Mouse (Mus musculus): ENCODE measurements around the gene Eml6. TPM values are rescaled to one million over a fixed set of nuclear protein-coding genes. Genes with fewer than 3 reads are reported as not detected.

Gene Eml6
- total RNA-seq, 1 experiment from 2014 or later = 4.0 TPM

- 0 out of 4 replicates have a peak, but pooled peaks of 1 of the 2 experiments have one; percentile 8 for ATAC-seq (replicated peaks in 1 of 2; ENCODE audit: insufficient read depth in 1 of 2, low FRiP score in 2 of 2, low TSS enrichment in 1 of 2, low read depth in 1 of 2, poor library complexity in 2 of 2, severe bottlenecking in 2 of 2)
These were observed 216.7 kb downstream of the Eml6 start for GRCm38 (mm10) chr11:29808981-29809589.

GRCm38 (mm10) chr11:29808173-29808980, 217.5 kb downstream of the Eml6 start:
- ATAC-seq (replicated peaks in 1 of 2; ENCODE audit: insufficient read depth in 1 of 2, low FRiP score in 2 of 2, low TSS enrichment in 1 of 2, low read depth in 1 of 2, poor library complexity in 2 of 2, severe bottlenecking in 2 of 2) = peak; percentile 47 to 48; a peak in 3 of 4 replicates

GRCm38 (mm10) chr11:29807325-29807724, 218.5 kb downstream of the Eml6 start:
- no peak for ATAC-seq (replicated peaks in 1 of 2; ENCODE audit: insufficient read depth in 1 of 2, low FRiP score in 2 of 2, low TSS enrichment in 1 of 2, low read depth in 1 of 2, poor library complexity in 2 of 2, severe bottlenecking in 2 of 2)

- peak; percentile 44 to 63; a peak in 2 of 4 replicates for ATAC-seq (replicated peaks in 1 of 2; ENCODE audit: insufficient read depth in 1 of 2, low FRiP score in 2 of 2, low TSS enrichment in 1 of 2, low read depth in 1 of 2, poor library complexity in 2 of 2, severe bottlenecking in 2 of 2)
These were observed 224.1 kb downstream of the Eml6 start for GRCm38 (mm10) chr11:29801432-29802427.

- ATAC-seq (replicated peaks in 1 of 2; ENCODE audit: insufficient read depth in 1 of 2, low FRiP score in 2 of 2, low TSS enrichment in 1 of 2, low read depth in 1 of 2, poor library complexity in 2 of 2, severe bottlenecking in 2 of 2) = no peak
These were observed 226.0 kb downstream of the Eml6 start for GRCm38 (mm10) chr11:29799839-29800238.

- ATAC-seq (replicated peaks in 1 of 2; ENCODE audit: insufficient read depth in 1 of 2, low FRiP score in 2 of 2, low TSS enrichment in 1 of 2, low read depth in 1 of 2, poor library complexity in 2 of 2, severe bottlenecking in 2 of 2) = no peak
These were observed 230.7 kb downstream of the Eml6 start for GRCm38 (mm10) chr11:29795106-29795505.

GRCm38 (mm10) chr11:29794475-29794874, 231.4 kb downstream of the Eml6 start:
- ATAC-seq (replicated peaks in 1 of 2; ENCODE audit: insufficient read depth in 1 of 2, low FRiP score in 2 of 2, low TSS enrichment in 1 of 2, low read depth in 1 of 2, poor library complexity in 2 of 2, severe bottlenecking in 2 of 2) = no peak

GRCm38 (mm10) chr11:29790796-29791195, 235.0 kb downstream of the Eml6 start:
- no peak for ATAC-seq (replicated peaks in 1 of 2; ENCODE audit: insufficient read depth in 1 of 2, low FRiP score in 2 of 2, low TSS enrichment in 1 of 2, low read depth in 1 of 2, poor library complexity in 2 of 2, severe bottlenecking in 2 of 2)

GRCm38 (mm10) chr11:29788921-29789638, 236.8 kb downstream of the Eml6 start:
- ATAC-seq (replicated peaks in 1 of 2; ENCODE audit: insufficient read depth in 1 of 2, low FRiP score in 2 of 2, low TSS enrichment in 1 of 2, low read depth in 1 of 2, poor library complexity in 2 of 2, severe bottlenecking in 2 of 2) = no peak

GRCm38 (mm10) chr11:29788499-29788898, 237.3 kb downstream of the Eml6 start:
- no peak for ATAC-seq (replicated peaks in 1 of 2; ENCODE audit: insufficient read depth in 1 of 2, low FRiP score in 2 of 2, low TSS enrichment in 1 of 2, low read depth in 1 of 2, poor library complexity in 2 of 2, severe bottlenecking in 2 of 2)

- peak in 1 of 2 experiments; percentile 26; a peak in 1 of 4 replicates for ATAC-seq (replicated peaks in 1 of 2; ENCODE audit: insufficient read depth in 1 of 2, low FRiP score in 2 of 2, low TSS enrichment in 1 of 2, low read depth in 1 of 2, poor library complexity in 2 of 2, severe bottlenecking in 2 of 2)
These were observed 238.4 kb downstream of the Eml6 start for GRCm38 (mm10) chr11:29787473-29787872.

GRCm38 (mm10) chr11:29786583-29787219, 239.1 kb downstream of the Eml6 start:
- peak; percentile 57 to 60; a peak in 2 of 4 replicates for ATAC-seq (replicated peaks in 1 of 2; ENCODE audit: insufficient read depth in 1 of 2, low FRiP score in 2 of 2, low TSS enrichment in 1 of 2, low read depth in 1 of 2, poor library complexity in 2 of 2, severe bottlenecking in 2 of 2)

GRCm38 (mm10) chr11:29779409-29780026, 246.3 kb downstream of the Eml6 start:
- ATAC-seq (replicated peaks in 1 of 2; ENCODE audit: insufficient read depth in 1 of 2, low FRiP score in 2 of 2, low TSS enrichment in 1 of 2, low read depth in 1 of 2, poor library complexity in 2 of 2, severe bottlenecking in 2 of 2) = no peak

- no peak for ATAC-seq (replicated peaks in 1 of 2; ENCODE audit: insufficient read depth in 1 of 2, low FRiP score in 2 of 2, low TSS enrichment in 1 of 2, low read depth in 1 of 2, poor library complexity in 2 of 2, severe bottlenecking in 2 of 2)
These were observed 246.9 kb downstream of the Eml6 start for GRCm38 (mm10) chr11:29778936-29779335.

- ATAC-seq (replicated peaks in 1 of 2; ENCODE audit: insufficient read depth in 1 of 2, low FRiP score in 2 of 2, low TSS enrichment in 1 of 2, low read depth in 1 of 2, poor library complexity in 2 of 2, severe bottlenecking in 2 of 2) = peak; percentile 68 to 76
These were observed 247.9 kb downstream of the Eml6 start for GRCm38 (mm10) chr11:29777964-29778363.

GRCm38 (mm10) chr11:29774760-29775159, 251.1 kb downstream of the Eml6 start:
- peak; percentile 23 to 42; a peak in 1 of 4 replicates for ATAC-seq (replicated peaks in 1 of 2; ENCODE audit: insufficient read depth in 1 of 2, low FRiP score in 2 of 2, low TSS enrichment in 1 of 2, low read depth in 1 of 2, poor library complexity in 2 of 2, severe bottlenecking in 2 of 2)

All from hematopoietic stem cell, adult 5-6 weeks (primary cell).